Mouse (Mus musculus) limb, embryonic 14.5 days (tissue): Measurements from ENCODE around the gene Rad51b. TPM values are rescaled to one million over a fixed set of nuclear protein-coding genes. Genes with fewer than 3 reads are reported as not detected.

Source experiments
- ATAC-seq: fragments of 200-750 bp; cut with Nextera tagmentation; 2 replicates; pipeline ENCODE4 v1.8.0; 2017; ENCODE audit warnings: low read depth, moderate number of reproducible peaks, moderate TSS enrichment; ENCODE audit not compliant: low FRiP score
- DNase-seq: peaks from one replicate; pipeline ENCODE4 v3.0.0-alpha.2; 2015; ENCODE audit warnings: low spot score
- H3K27ac ChIP-seq: fragments of 300-500 bp; sonication (generic); replicated peaks from 2 replicates; pipeline ENCODE4 v1.5.1; 2014; ENCODE audit warnings: low read depth, mild to moderate bottlenecking, low read length, moderate library complexity, mixed read lengths
- H3K27me3 ChIP-seq: fragments of 300-500 bp; sonication (generic); 2 replicates; pipeline ENCODE4 v1.6.1; 2014; ENCODE audit warnings: low read length, mixed read lengths; ENCODE audit not compliant: control insufficient read depth, insufficient read depth
- H3K36me3 ChIP-seq: fragments of 300-500 bp; sonication (generic); 2 replicates; pipeline ENCODE4 v1.6.1; 2014; ENCODE audit warnings: mild to moderate bottlenecking, low read length, moderate library complexity, mixed read lengths; ENCODE audit not compliant: control insufficient read depth, insufficient read depth
- H3K4me1 ChIP-seq: fragments of 300-500 bp; sonication (generic); 2 replicates; pipeline ENCODE4 v1.6.1; 2014; ENCODE audit warnings: antibody characterized with exemption, low read length, mixed read lengths; ENCODE audit not compliant: control insufficient read depth, insufficient read depth
- H3K4me2 ChIP-seq: fragments of 300-500 bp; sonication (generic); replicated peaks from 2 replicates; pipeline ENCODE4 v1.6.1; 2014; ENCODE audit warnings: low read depth, mild to moderate bottlenecking, low read length, moderate library complexity; ENCODE audit not compliant: severe bottlenecking
- H3K4me3 ChIP-seq: fragments of 300-500 bp; sonication (generic); replicated peaks from 2 replicates; pipeline ENCODE4 v1.5.1; 2014; ENCODE audit warnings: low read length
- H3K9ac ChIP-seq: fragments of 300-500 bp; sonication (generic); 2 replicates; pipeline ENCODE4 v1.6.1; 2014; ENCODE audit warnings: mild to moderate bottlenecking, low read depth, low read length, moderate library complexity; ENCODE audit not compliant: severe bottlenecking
- H3K9me3 ChIP-seq: fragments of 300-500 bp; sonication (generic); 2 replicates; pipeline ENCODE4 v1.6.1; 2016; ENCODE audit warnings: low read length; ENCODE audit not compliant: control insufficient read depth
- POLR2A ChIP-seq: fragments of 200-500 bp; IDR thresholded peaks from 2 replicates; pipeline ENCODE4 v1.8.0; 2012; ENCODE audit warnings: inconsistent platforms, mild to moderate bottlenecking, moderate library complexity, borderline replicate concordance; ENCODE audit not compliant: insufficient read depth, insufficient read length; ENCODE audit errors: extremely low read depth
- WGBS: fragments of 180-500 bp; shearing (Covaris S2); extraction: QIAGEN DNeasy Blood & Tissue Kit; methylation state at CpG from one replicate; pipeline ENCODE4 v1.1.7; 2014; 5-methylcytosine and 5-hydroxymethylcytosine counted together
- polyA plus RNA-seq, 2 experiments: library from polyadenylated mRNA; depleted of rRNA in 1 of 2; stranded (reverse) in 1 of 2; unstranded in 1 of 2; fragments of >200 nt; fragmentation: Nextera tagmentation in 1 of 2; extraction: Ambion mirVana in 1 of 2; gene quantifications; 2 replicates each; pipeline versions ENCODE4 v1.2.1 to v1.2.3; 2012 to 2014

The Rad51b gene
- polyA plus RNA-seq, 2 experiments, result 3.2 to 5.7 TPM

DNA sequence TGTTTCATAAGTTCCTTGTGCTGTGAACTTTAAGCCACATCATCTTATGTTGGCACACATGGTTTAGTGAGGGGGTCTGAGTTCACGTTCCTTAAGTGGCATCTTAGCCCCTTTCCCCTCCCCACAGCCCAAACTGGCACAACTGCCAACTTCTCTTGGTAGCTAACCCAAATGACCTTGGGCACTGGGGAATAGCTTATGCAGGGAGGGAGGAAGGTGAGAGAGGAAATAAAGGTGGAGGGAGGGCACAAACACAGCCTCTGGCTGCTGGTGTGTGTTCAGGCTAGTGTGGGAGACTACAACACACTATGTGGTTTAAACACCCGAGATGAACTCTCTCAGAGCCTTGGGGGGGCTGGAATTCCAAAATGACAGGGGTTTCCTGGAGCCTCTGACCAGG, 525.3 kb downstream of the Rad51b start:
- 65% methylated on average over 2 of the region's 2 CpGs for WGBS

DNA sequence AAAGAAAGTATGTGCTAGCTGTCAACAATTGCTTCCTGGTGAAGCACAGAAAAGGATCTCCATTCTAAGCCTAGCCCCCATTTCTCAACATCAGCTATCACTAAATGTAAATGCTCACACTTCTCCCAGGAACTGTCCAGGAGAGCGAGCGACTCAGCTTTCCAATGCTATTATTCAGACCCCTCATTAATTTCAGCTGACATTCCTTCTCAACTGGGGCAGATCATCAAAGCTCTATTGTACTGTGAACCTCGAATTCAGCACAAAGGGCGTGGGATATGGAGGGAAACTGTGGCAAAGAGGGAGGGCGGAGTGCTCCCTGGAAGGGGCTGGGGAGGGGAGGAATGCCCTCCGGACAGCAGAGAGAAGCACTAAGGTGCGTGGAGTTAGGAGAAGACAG, 528.8 kb downstream of the Rad51b start:
- ATAC-seq, result no peak
- H3K9me3 ChIP-seq, result no peaks in the 10 kb centered on the region
- H3K27ac ChIP-seq, result no peak overlapping the region
- no peaks in the 10 kb centered on the region for H3K36me3 ChIP-seq
- peaks cover 6% of the 10 kb centered on the region; the same call in 1 of the 2 replicates for H3K4me1 ChIP-seq
- no peak for DNase-seq
- H3K9ac ChIP-seq, result no peak overlapping the region
- no peak overlapping the region for H3K4me2 ChIP-seq
- no peak for TF ChIP-seq POLR2A
- WGBS, result 51% methylated on average over 7 of the region's 7 CpGs
- H3K27me3 ChIP-seq, result no peaks in the 10 kb centered on the region
- no peak overlapping the region for H3K4me3 ChIP-seq

More for the DNA sequence above, 525.3 kb downstream of the Rad51b start:
- no peak for TF ChIP-seq POLR2A
- no peaks in the 10 kb centered on the region for H3K27me3 ChIP-seq
- H3K4me1 ChIP-seq, result peaks cover 23% of the 10 kb centered on the region
- no peaks in the 10 kb centered on the region for H3K36me3 ChIP-seq
- no peaks in the 10 kb centered on the region for H3K9me3 ChIP-seq
- ATAC-seq (no peak), DNase-seq (no peak)
- H3K4me2 ChIP-seq, result no peak overlapping the region
- H3K4me3 ChIP-seq, result no peak overlapping the region
- no peak overlapping the region for H3K9ac ChIP-seq
- no peak overlapping the region for H3K27ac ChIP-seq

DNA sequence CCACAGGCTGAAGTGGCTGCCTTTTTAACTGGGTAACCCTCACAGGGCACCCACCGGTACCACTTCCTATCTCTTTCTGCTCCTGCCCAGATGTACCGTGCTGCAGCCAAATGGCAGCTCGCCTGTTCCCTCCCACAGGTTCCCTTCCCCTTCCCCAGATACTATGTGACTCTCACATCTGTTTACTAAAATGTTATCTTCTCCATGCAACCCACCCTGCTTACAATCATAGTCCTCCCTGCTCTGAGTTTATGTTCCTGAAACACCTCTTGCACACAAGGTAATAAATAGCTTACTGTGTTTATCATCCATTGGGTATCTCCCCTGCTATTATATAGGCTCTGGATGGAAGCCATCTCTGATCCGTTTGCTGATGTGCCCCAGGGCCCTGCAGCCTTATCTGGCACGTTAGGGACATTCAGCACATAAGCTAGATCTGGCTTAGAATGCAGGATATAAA, 530.2 kb downstream of the Rad51b start:
- WGBS, result 48% methylated on average over 5 of the region's 5 CpGs
- no peaks in the 10 kb centered on the region for H3K36me3 ChIP-seq
- no peak for TF ChIP-seq POLR2A

DNA sequence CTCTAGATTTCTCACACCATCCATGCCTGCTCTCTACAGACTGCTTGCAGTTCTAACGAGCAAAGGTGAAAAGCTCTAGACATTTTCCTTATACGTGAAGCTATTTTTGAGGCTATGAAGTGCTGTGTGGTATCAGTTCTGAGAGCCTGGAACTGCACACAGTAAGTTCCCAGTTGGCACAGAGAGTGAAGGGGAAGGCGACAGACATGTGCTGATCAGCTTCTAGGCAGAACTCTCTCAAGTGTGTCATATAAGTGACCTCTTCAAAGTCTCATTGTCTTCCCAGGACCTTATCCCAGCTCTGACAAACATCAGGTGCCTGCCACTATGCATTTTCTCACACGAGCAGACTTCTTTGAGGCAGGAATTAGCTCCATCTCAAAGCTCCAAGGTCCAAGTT, 530.7 kb downstream of the Rad51b start:
- DNase-seq, result no peak
- H3K4me3 ChIP-seq, result no peak overlapping the region
- no peaks in the 10 kb centered on the region for H3K9me3 ChIP-seq
- WGBS, result 43% methylated on average over 4 of the region's 4 CpGs
- no peak overlapping the region for H3K4me2 ChIP-seq
- 0 out of 2 replicates have a peak, but pooled peaks cover 2% of the 10 kb centered on the region for H3K4me1 ChIP-seq
- no peak overlapping the region for H3K9ac ChIP-seq
- H3K27ac ChIP-seq, result no peak overlapping the region
- no peaks in the 10 kb centered on the region for H3K27me3 ChIP-seq
- no peaks in the 10 kb centered on the region for H3K36me3 ChIP-seq
- no peak for TF ChIP-seq POLR2A
- ATAC-seq, result no peak

More for the DNA sequence above, 530.2 kb downstream of the Rad51b start:
- H3K4me3 ChIP-seq, result no peak overlapping the region
- H3K27ac ChIP-seq, result no peak overlapping the region
- ATAC-seq (no peak), DNase-seq (no peak)
- no peaks in the 10 kb centered on the region for H3K27me3 ChIP-seq
- 0 out of 2 replicates have a peak, but pooled peaks cover 2% of the 10 kb centered on the region for H3K4me1 ChIP-seq
- no peak overlapping the region for H3K9ac ChIP-seq
- no peaks in the 10 kb centered on the region for H3K9me3 ChIP-seq
- H3K4me2 ChIP-seq, result no peak overlapping the region

DNA sequence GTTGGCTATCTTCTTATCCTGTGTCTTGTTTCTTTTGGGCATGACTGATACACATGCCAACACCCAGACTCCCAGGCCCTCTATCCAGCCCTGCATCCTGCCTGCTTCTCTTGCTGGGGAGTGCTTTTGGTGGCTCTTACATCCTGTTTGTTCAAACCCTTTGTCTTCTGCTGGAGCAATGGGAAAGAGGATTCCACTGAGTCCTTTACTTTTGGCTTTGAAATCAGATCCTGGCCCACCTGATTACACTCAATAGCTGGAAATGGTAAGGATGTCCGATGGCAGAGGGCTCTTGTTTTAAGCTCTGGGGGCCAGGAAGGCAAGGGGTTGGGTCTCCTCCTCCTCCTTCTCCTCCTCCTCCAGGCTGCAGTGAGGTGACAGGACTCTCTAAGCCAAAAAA, 533.6 kb downstream of the Rad51b start:
- ATAC-seq (no peak), DNase-seq (no peak)
- 26% methylated on average over 1 of the region's 1 CpGs for WGBS
- H3K4me3 ChIP-seq, result no peak overlapping the region
- no peaks in the 10 kb centered on the region for H3K27me3 ChIP-seq
- H3K4me2 ChIP-seq, result no peak overlapping the region
- no peak for TF ChIP-seq POLR2A
- no peaks in the 10 kb centered on the region for H3K9me3 ChIP-seq
- H3K27ac ChIP-seq, result no peak overlapping the region
- no peak overlapping the region for H3K9ac ChIP-seq
- H3K4me1 ChIP-seq, result 0 out of 2 replicates have a peak, but pooled peaks cover 2% of the 10 kb centered on the region
- H3K36me3 ChIP-seq, result no peaks in the 10 kb centered on the region

DNA sequence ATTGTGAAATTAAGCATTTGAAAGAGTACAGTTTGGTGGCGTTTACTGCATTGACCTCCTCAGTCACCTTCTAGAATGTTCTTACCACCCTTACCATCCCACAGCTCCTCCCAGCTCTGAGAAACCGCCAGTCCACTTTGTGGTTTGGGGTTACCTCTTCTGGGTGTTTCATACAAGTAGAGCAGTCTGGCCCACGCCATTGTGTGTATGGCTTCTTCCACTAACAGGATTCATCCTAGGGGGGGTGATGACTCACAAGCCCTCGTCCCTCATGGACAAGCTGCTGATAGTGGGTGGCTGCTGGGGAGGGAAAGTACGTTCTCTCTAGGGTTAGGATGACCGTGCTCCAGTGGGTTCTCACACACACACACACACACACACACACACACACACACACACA, 535.5 kb downstream of the Rad51b start:
- ATAC-seq (no peak), DNase-seq (no peak)
- no peak for TF ChIP-seq POLR2A
- no peak overlapping the region for H3K4me3 ChIP-seq
- H3K9me3 ChIP-seq, result no peaks in the 10 kb centered on the region
- no peak overlapping the region for H3K27ac ChIP-seq
- H3K27me3 ChIP-seq, result no peaks in the 10 kb centered on the region
- H3K9ac ChIP-seq, result no peak overlapping the region
- no peaks in the 10 kb centered on the region for H3K36me3 ChIP-seq
- 89% methylated on average over 6 of the region's 6 CpGs for WGBS
- H3K4me1 ChIP-seq, result no peaks in the 10 kb centered on the region
- H3K4me2 ChIP-seq, result no peak overlapping the region
